Mouse (Mus musculus) heart, embryonic 10.5 days (tissue): ENCODE data around the gene AI464131. TPM values are rescaled to one million over a fixed set of nuclear protein-coding genes. Genes with fewer than 3 reads are reported as not detected.

Experiments used
- DNase-seq: peaks from one replicate; pipeline ENCODE4 v3.0.0-alpha.2; 2017; ENCODE audit warnings: low spot score
- H3K27ac ChIP-seq: fragments of 300-500 bp; sonication (generic); 2 replicates; pipeline ENCODE4 v1.5.1; 2016; ENCODE audit warnings: mild to moderate bottlenecking
- H3K27me3 ChIP-seq: fragments of 300-500 bp; sonication (generic); 2 replicates; pipeline ENCODE4 v1.6.1; 2016; ENCODE audit warnings: mild to moderate bottlenecking; ENCODE audit not compliant: poor library complexity, insufficient read depth, severe bottlenecking
- H3K36me3 ChIP-seq: fragments of 300-500 bp; sonication (generic); 2 replicates; pipeline ENCODE4 v1.6.1; 2016; ENCODE audit warnings: mild to moderate bottlenecking, moderate library complexity
- H3K4me1 ChIP-seq: fragments of 300-500 bp; sonication (generic); 2 replicates; pipeline ENCODE4 v1.6.1; 2016; ENCODE audit warnings: mild to moderate bottlenecking
- H3K4me3 ChIP-seq: fragments of 300-500 bp; sonication (generic); 2 replicates; pipeline ENCODE4 v1.5.1; 2016; ENCODE audit warnings: mild to moderate bottlenecking, moderate library complexity
- H3K9me3 ChIP-seq: fragments of 300-500 bp; sonication (generic); 2 replicates; pipeline ENCODE4 v1.6.1; 2016; ENCODE audit warnings: mild to moderate bottlenecking, moderate library complexity
- WGBS: fragments of 180-500 bp; shearing (Covaris S2); methylation state at CpG from one replicate; pipeline ENCODE4 v1.1.7; 2016; 5-methylcytosine and 5-hydroxymethylcytosine counted together
- polyA plus RNA-seq: library from polyadenylated mRNA; unstranded; fragments of >200 nt; fragmentation: Nextera tagmentation; extraction: Ambion mirVana; gene quantifications from 2 replicates; pipeline ENCODE4 v1.2.1, GENCODE M21; 2016

AI464131 gene
- polyA plus RNA-seq, 1 experiment from 2014 or later: 3.2 TPM

- no peaks in the 10 kb centered on the region for H3K27me3 ChIP-seq
Measured at GRCm38 (mm10) chr4:41460690-41461089, 42.2 kb downstream of the AI464131 start.

GRCm38 (mm10) chr4:41447595-41447994 lies 55.3 kb downstream of the AI464131 start:
- Histone ChIP-seq H3K4me1 (peaks cover 6% of the 10 kb centered on the region; the same call in 1 of the 2 replicates), H3K9me3 (no peaks in the 10 kb centered on the region), H3K4me3 (no peak overlapping the region), H3K27ac (no peak overlapping the region), H3K36me3 (peaks cover 12% of the 10 kb centered on the region; the same call in 1 of the 2 replicates), H3K27me3 (no peaks in the 10 kb centered on the region)
- DNase-seq: no peak
- 96% methylated on average over 3 of the region's 3 CpGs for WGBS

More at GRCm38 (mm10) chr4:41460690-41461089, 42.2 kb downstream of the AI464131 start:
- 100% methylated on average over 1 of the region's 1 CpGs for WGBS
- no peak for DNase-seq
- Histone ChIP-seq H3K4me3 (no peak overlapping the region), H3K4me1 (0 out of 2 replicates have a peak, but pooled peaks cover 6% of the 10 kb centered on the region), H3K27ac (no peak overlapping the region), H3K9me3 (no peaks in the 10 kb centered on the region), H3K36me3 (0 out of 2 replicates have a peak, but pooled peaks cover 2% of the 10 kb centered on the region)

Other genes with a start within 250 kb of the AI464131 start
- gene Ubap2, start 227.9 kb downstream of the AI464131 start, polyA plus RNA-seq: 82.1 and 87.0 TPM in 2 replicates
- 49.0 and 49.9 TPM in 2 replicates for gene Dcaf12, start 188.2 kb downstream of the AI464131 start, polyA plus RNA-seq
- 52.4 and 56.6 TPM in 2 replicates for gene Ubap1, start 154.1 kb downstream of the AI464131 start, polyA plus RNA-seq
- 6.9 and 9.1 TPM in 2 replicates for gene Kif24, start 38.2 kb downstream of the AI464131 start, polyA plus RNA-seq
- 48.1 and 56.6 TPM in 2 replicates for gene Nudt2, start 37.9 kb downstream of the AI464131 start, polyA plus RNA-seq
- gene 1110017D15Rik, start 14.3 kb upstream of the AI464131 start, polyA plus RNA-seq: 1.0 TPM in 1 of 2 replicates, not detected in the other
- 1.5 and 2.2 TPM in 2 replicates for gene Fam219a, start 66.5 kb upstream of the AI464131 start, polyA plus RNA-seq
- 1.4 and 1.7 TPM in 2 replicates for gene Dnaic1, start 66.7 kb upstream of the AI464131 start, polyA plus RNA-seq
- gene Enho, start 137.2 kb upstream of the AI464131 start, polyA plus RNA-seq: 5.3 and 8.9 TPM in 2 replicates
- gene Cntfr, start 194.0 kb upstream of the AI464131 start, polyA plus RNA-seq: 2.6 and 8.9 TPM in 2 replicates
- gene Il11ra1, start 196.9 kb upstream of the AI464131 start, polyA plus RNA-seq: 144 and 147 TPM in 2 replicates
- gene Rpp25l, start 210.5 kb upstream of the AI464131 start, polyA plus RNA-seq: 54.5 and 71.3 TPM in 2 replicates
- gene Dctn3, start 220.1 kb upstream of the AI464131 start, polyA plus RNA-seq: 143 and 146 TPM in 2 replicates
- gene Arid3c, start 228.1 kb upstream of the AI464131 start, polyA plus RNA-seq: not detected in 2 replicates